16 mouse cellular contexts compared by ENCODE assay signal in genomic region chr2:76429318-76429717, GRCm38 (mm10).
"Had no signal": no experiment of that assay in that cellular context is flagged by ENCODE, and none has a peak within 500 bp of the region (broad histone marks: within the 10 kb centered on the region; RNA-seq: fewer than 3 reads in every experiment).

No protein-coding gene starts in this region.

- H3K4me3 ChIP-seq: limb, embryonic 13.5 days; midbrain, embryonic 15.5 days; stomach, embryonic 15.5 days had no signal

- H3K27ac ChIP-seq: limb, embryonic 13.5 days; liver, embryonic 14.5 days; midbrain, embryonic 15.5 days; stomach, embryonic 15.5 days had no signal

- H3K9me3 ChIP-seq: limb, embryonic 13.5 days; midbrain, embryonic 15.5 days; stomach, embryonic 15.5 days had no signal

- DNase-seq: kidney, adult 11 months; kidney, adult 9 months; kidney, postnatal 10 days; left cerebral cortex, postnatal 4 days; lung, adult 18-20 months; lung, postnatal 4 days; right cerebral cortex, adult 18-20 months; right cerebral cortex, postnatal 25 days; thymus, adult 2 months; thymus, postnatal 36 days had no signal

- H3K4me2 ChIP-seq: limb, embryonic 13.5 days; midbrain, embryonic 11.5 days; midbrain, embryonic 15.5 days; stomach, embryonic 15.5 days had no signal

- H3K9ac ChIP-seq: limb, embryonic 13.5 days; liver, embryonic 14.5 days; midbrain, embryonic 15.5 days; stomach, embryonic 15.5 days had no signal

- H3K27me3 ChIP-seq: limb, embryonic 13.5 days; stomach, embryonic 15.5 days had no signal

- ATAC-seq: lung, postnatal 0 days; midbrain, embryonic 15.5 days had no signal

- H3K4me1 ChIP-seq: midbrain, embryonic 15.5 days; stomach, embryonic 15.5 days had no signal

- H3K36me3 ChIP-seq: limb, embryonic 13.5 days; midbrain, embryonic 15.5 days; stomach, embryonic 15.5 days had no signal
